Mouse (Mus musculus) lung, postnatal 25 days (tissue): ENCODE results near the gene E2f4.

Experiments
- DNase-seq: peaks from one replicate; pipeline ENCODE4 v3.0.0; 2022; ENCODE audit warnings: low spot score

The E2f4 gene

DNA sequence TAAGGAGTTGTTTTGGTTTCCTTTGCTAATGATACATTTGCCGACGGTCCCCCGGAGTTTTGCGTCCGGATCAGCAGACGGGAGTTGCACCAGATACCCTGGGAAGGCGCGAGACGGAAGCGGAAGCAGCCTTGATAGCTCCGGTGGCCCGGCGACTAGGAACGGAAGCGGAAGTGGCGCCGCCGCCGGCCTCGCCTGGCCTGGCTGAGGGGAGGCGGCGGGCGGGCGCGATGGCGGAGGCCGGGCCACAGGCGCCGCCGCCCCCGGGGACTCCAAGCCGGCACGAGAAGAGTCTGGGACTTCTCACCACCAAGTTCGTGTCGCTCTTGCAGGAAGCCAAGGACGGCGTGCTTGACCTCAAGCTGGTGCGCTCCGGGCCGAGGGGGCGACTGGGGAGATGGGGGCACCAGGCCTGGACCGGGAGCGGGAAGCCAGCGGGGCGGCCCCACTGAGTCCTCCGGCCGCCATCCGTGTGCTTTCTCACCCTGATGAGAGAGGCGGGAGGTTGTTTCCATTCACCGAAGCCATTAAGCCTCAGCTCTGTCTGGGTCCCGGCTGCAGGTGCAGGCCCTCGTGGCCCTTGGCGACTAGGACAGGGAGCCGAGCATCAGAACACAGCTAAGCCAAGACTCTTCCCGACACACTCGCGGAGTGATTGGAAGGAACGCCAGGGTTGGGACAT, at the start of gene E2f4:
TSS of gene E2f4 (plus strand) at position 153 of the 682 bp plus-strand sequence.
- peak; percentile 95 for DNase-seq

DNA sequence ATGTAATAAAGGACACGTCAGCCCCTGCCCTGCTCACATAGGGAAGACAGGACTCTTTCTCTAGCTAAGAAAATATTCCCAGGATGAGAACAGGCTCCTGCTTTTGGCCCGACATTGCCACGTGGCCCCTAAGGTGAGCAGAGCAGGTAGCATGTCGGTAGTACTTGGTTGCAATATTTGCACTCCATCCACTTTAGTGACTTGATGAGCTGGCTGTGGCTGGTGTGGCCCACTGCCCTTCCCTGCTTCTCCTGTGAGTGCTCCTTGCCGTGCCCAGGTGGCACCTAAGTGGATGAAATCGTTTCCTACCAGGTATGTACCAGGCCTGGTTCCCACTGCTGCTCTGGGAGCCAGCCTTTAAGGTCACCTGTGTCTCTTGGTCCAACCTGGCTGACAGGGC, 45.5 kb upstream of the E2f4 start:
- peak; percentile 66 for DNase-seq

DNA sequence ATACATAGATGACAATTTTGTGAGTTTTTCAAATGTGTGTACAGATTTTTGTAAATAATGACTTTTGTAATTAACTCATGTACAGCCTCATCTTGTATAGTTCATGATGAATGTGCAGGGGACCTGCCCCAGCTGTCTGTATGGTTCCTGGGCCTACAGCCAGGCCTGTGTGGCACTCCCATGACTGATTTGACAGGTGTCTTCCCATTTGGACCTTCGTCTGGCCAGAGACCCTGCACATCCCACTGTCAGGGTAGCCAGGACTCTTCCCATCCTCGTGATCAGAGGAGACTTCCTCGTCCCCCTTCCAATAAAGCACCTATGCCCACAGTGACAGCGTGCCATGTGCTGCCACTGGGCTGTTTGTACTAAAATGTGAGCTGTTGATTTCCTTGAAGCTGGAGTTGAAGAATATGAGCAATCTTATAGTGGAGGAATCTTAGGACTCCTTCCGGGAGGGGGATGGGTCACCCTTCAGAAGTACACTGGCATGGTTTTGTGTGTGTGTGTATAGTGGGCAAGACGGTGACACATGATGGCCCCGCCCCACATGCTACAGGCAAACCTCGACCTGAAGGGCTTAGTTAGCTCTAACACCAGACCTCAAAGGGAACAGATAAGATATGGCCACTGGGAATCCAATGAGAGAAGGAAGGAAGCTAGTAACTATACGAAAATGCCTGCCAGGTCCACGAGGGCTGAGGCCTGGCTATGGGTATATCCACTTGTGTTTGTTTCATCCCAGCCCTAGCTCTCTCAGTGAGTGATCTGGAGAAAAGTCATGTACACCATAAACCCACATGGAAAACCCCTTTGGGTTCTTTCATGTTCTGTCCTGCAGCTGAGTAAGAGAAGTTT, 44.6 kb upstream of the E2f4 start:
- DNase-seq = no peak

DNA sequence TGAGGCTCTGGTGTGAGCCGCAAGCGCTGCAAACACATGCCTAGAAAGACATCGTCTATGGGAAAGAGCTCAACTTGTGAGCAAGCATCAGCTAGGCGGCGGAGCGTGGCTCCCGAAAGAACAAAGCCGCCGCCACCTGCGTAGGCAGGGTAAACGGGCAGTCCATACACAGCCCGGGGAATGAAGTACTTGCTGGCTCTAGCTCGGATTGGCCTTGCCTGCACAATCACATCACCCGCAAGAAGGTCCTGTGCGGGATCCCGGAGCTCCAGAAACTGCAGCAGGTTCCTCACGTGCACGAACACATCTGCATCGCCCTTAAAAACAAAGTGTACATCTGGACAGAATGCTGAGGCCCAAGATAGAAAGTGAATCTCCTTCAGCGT, 43.7 kb upstream of the E2f4 start:
- DNase-seq = no peak

DNA sequence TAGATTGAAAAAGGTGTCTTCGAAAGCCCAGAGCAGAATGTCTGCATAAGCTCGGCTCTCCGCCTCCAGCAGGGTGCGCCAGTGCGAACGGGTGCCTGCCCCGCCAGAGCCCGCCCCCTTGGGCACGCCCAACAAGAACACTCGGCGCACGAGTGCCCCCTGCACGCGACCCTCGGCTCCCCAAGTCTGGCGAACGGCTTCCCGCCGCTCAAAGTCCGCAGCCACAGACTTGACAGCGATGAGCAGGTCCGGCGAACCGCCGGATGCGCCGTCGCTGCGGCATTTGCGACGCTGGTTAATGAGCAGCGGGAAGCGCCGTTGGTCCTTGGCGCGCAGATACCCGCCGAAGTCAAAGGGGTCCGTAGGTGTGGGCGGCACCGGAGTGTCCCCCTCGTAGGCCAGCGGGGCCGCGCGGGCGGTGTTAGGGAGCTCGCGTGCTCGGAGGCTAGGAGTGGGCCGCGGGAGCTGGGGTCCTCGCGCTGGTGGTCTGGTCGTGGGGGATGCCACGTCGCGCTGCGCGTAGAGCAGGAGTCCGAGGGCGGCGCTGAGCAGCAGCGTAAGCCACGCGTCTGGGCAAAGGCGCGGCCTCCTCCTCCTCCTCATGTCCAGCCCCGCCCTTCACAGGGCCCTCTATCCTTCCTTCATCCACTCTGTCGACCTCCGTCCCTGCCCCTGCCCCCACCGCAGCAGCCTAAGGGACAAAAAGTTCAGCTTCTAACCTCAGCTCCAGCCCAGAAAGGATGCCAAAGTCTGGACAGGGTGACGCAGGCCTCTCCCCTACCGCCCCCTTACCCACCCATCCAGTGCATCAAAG, 43.1 kb upstream of the E2f4 start:
- peak; percentile 88 for DNase-seq

DNA sequence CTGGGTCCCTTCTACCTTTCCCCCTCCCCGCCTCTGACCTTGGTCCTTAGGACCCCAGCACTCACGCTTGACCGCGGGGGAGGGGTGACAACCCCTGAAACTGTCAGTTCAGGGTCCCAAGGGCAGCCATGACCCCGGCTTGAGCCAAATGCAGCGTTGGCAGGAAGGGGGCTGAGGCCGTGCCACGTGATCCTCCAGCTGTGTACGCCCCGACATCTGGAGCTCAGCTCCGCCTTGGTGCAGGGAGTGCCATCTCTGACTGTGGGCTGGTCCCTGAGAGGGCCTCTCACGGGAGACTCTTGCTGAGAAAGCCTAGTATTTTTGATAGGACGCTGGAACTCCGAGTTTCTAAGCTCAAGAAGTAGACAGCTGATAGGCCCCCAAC, 42.5 kb upstream of the E2f4 start, which contains the start of gene B3gnt9:
TSS of gene B3gnt9 (minus strand) at position 188 of the 385 bp plus-strand sequence.
- peak; percentile 75 for DNase-seq

DNA sequence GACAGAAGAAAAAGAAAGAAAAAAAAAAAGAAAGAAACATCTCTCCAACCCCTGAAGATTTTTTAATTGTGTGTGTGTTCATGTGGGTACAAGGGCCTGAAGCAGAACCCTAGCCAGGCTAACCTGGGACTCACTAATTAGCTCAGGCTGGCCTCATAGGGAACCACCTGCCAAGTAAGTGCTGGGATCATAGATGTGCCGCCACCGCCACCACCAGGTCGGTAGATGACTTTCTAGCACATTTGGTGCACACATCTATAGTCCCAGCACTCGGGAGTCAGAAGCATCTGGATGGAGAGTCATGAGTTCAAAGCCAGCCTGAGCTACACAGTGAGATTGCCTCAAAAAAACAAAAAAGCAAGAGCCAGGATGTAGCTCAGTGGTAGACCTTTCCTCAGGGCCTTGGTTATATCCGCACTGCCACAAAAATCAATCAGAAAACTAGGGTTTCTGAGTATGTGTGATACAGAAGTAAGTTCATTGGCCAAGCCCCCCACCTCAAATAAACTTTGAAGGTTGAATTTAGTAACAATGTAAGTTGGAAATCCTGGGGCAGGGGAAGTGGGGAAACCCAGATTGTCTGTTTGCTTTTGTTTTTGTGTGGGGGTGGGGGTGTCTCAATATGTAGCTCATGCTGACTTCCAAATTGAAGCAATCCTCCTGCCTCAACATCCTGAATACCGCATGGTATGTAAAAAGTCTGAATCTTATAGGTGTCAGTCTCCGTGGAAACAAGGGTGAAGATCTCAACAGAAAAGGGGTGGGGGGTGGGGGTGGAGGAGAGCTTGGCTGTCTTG, 39.9 kb upstream of the E2f4 start:
- no peak for DNase-seq

DNA sequence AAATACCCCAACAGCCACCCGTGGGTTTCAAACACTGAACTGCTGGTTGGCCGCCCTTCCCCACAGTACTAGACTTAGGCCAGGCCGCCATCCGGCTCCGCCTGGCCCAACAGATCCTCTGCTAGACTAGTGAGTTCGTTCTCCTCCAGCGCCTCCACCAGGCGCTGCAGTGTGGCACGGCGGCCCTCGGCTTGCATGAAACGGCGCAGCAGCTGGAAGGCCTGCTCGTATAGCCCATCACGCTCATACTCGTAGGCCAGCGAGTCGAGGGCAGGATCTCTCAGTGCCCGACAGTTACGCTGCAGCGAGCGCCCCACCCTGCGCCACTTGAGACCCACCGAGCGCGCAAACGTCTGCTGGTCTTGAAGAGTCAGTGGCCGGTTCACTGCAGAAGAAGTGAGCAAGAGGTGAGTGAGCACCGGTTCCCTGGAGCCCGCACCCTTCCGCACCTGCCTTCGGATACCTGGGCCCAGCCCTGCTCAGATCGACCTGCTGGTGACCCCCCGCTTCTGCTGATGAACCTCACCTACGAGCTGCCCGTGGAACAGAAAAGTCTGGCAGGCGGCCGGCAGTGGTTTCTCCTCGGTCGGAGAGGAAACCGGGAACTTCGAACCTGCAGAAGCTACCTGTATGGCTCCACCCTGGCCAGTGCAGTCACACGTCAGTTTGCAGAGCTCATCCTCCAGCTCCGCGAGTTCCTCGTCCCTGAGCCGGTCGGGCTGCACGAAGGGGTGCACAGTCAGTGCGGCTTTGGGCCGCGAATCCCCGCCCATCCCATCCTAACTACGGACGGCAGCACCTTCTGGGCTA, 38.3 kb upstream of the E2f4 start:
- peak; percentile 30 for DNase-seq

DNA sequence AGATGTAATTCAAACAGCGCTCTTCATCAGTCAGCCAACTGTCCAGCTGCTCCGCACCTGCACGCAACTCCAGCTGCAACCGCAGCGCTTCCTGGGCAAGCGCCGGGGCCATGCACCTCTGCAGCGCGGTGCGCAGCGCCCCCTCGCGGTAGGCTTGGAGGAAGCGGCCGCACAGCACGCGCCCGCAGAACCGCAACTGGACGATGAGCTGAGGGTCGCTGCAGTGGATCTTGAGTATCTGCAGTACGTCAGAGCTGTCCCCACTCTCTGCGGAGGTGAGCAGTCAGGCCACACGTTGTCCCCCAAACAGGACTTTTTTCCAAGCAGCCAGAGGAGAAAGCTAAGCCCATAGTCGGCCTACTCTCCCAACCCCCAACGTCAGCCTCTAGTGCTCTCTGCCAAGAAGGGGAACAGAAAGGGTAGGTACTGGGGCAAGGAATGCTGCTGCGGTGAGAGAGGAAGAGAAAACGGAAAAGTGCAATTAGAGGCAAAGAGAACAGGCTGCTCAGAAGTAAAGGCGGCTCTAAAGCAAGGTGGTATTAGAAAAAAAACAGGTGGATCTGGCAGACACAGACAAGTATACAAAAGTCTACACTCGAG, 37.6 kb upstream of the E2f4 start:
- peak; percentile 64 for DNase-seq

DNA sequence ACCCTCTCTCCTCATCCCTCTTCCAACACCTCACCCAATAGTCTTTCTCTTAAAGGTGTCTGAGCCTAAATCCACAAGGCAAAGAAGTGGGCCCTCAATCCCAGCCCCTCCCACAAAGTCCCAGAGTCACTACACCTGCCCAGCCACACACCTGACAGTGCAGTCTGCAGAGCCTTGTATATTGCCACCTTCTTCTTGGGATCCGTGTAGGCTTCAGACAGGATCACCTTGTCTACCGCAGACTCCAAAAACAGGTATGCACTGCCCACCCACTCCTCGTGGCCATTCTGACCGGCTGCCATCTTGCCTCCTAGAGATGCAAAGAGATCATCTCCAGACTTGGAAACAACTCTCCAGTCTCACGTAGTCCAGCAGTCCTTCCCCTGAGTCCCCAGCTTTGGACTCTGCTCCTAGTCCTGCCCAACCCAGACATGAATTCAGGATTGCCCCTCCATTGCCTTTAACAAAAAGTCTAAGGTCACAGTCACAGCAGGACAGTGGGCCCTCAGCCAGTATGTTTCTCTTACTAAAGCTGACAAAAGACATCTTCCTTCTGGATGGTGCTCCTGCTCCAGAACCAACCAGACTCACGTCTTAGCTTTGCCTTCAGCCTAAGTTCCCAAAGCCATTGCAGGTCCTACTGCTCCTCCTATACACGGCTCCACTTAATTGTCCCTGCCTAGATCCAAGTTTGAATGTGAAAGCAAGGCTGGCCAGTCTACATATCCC, 36.9 kb upstream of the E2f4 start:
- DNase-seq = peak; percentile 35

DNA sequence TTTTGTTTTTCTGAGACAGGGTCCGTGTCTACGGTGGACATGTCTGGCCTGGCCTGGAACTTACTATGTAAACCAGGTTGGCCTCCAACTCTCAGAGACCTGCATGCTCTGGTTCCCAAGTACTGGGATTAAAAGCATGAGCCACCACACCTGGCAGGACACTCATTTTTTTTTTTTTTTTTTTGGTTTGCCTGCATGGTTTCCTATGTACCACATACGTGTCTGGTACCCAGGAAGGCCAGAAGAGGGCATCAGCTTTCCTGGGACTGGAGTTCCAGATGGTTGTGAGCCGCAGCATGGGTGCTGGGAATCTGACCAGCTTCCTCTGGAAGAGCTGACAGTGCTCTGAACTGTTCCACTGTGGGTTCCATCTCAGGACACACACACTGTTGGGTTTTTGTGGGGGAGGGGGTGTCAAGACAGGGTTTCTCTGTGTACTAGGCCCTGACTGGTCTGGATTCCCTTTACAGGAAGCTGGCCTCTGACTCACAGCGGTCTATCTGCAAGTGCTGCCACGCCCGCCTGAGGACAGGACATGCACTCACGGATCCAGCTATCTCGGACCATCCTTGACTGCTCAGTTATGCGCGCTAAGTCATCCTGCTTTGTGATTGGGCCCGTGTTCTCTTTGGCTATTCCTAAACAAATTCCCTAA, 36.0 kb upstream of the E2f4 start:
- DNase-seq = no peak

DNA sequence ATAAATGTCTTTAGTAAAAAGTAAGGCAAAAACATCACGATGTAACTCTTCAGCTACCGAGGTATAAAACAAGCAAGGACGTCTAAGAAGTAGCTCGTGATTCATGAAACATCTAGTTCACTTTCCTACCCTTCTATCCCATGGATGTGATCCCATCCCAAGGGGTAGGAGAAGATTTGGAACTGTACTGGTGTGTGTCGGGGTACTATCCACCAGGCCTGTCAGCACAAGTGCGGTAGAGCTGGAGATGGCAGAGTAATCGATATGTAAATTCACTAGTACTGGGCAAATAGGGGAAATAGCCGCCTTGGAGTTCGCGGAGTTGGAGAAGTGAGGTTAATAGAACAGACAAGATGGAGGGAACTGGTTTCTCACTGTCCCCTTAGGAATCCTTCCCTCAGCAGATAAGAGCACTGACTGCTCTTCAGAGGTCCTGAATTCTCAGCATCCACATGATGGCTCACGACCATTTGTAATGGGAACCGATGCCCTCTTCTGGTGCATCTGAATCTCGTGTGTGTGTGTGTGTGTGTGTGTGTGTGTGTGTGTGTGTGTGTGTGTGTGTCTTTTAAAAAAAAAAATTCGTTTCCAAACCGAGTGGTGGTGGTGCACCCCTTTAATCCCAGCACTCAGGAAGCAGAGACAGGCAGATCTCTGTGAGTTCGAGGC, 34.1 kb upstream of the E2f4 start:
- DNase-seq = no peak

DNA sequence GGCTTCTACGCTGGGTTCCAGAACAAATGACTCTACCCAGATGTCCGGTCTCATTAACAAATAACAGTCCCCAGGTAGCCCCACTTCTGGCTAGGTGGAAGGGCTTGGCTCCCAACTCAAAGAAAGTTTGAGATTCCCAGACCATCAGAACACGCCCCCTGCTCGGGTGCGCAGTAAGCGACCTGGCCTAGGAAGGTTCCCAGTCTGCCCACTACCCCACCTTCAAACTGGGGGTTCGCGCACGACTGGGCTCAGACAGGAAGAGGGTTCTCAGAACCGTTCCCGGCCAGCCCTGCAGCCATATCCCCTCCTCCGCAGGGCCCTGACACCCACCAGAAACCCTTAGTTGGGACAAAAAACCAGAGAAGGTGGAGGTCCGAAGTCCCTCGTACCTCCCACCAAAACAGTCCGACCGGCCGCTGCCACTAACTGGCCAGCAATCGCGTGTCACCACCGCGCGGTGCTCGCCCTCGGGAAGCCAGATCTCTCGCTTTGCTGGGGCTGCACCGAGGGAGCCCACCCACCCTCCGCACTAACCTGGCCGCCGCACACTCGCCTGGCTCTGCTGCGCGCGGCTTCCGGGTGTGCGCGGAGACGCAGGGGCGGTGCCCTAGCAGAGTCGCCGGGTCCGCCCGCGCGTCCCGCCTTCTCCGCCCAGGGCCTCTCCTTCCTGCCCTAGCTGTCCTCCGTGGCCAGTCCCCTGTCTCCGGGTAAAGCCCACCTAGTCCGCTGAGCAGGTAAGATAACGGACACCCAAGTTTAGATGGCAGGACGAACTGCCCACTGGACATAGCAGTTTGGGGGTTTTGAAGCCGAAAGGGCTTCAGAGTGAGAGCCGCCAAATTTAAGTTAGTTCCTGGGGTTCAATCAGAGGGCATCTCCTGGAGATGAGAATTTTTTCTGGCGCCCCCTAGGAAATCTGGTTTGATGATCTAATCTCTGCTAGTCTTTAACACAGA, 33.2 kb upstream of the E2f4 start, which contains the start of the genes Tradd and Fbxl8:
TSS of gene Tradd (minus strand) at position 586 of the 959 bp plus-strand sequence.
TSS of gene Fbxl8 (plus strand) at position 625 of the 959 bp plus-strand sequence.
- peak; percentile 82 for DNase-seq

DNA sequence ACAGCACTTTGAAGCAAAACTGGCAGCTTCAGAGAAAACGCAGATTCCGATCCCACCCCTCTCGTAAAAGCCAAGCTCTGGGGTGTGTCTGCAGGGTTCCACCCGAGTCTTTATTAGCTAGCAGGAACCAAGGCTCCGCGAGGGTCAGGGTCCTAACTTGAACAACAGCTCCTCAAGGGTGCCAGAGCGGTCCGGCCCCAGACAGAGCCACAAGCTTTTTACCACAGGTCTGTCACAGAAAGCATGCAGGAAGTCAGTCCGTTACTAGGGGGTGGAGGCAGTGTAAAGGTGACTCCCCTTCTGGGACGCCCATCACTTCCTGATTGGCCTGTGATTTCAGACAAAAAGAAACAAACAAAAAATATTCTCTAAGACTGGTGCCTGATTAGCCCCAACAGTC, 32.3 kb upstream of the E2f4 start:
- DNase-seq = peak; percentile 67

DNA sequence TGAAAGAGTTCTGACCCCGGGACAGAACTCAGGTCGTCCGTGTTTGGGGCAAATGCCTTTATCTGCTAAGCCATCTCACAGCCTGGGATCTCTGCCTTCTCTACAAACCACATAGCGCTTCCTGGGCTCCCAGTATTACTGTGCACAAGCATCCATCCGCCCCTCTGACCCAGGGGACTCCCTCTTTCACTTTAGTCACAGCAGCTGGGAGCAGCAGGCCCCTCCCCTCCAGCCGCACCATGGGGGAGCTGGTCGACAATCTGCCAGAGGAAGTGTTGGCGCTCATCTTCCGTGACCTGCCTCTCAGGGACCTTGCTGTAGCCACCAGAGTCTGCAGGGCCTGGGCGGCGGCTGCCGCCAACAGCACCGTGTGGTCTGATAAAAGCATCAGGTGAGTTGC, 30.7 kb upstream of the E2f4 start:
- no peak for DNase-seq

DNA sequence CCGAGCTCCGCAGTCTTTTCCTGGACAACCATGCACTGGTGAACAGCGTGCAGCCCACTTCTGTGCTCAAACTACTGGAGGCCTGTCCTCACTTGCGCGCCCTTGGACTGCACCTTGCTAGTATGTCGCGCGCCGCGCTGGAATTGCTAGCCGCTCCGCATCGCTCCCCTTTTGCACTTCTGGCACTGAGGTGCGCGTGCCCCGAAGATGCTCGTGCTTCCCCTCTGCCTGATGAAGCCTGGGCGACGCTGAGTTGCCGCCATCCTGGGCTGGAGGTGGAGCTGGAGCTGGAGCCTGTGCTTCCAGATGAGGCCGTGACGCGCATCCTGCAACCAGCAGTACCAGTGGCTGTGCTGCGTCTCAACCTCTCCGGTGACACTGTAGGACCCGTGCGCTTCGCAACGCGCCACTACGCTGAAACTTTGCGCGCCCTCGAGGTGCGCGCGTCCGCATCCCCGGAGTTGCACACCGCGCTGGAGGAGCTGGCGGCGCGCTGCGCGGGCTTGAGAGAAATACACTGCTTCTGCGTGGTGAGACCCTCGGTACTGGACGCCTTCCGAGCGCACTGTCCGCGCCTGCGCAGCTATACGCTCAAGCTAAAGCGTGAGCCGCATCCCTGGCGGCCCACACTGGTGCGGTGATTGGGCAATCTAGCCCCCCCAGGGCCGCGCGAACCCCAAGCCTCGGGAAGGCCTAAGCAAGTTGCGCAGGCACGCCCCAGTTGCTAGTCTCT, 29.0 kb upstream of the E2f4 start:
- DNase-seq = no peak

DNA sequence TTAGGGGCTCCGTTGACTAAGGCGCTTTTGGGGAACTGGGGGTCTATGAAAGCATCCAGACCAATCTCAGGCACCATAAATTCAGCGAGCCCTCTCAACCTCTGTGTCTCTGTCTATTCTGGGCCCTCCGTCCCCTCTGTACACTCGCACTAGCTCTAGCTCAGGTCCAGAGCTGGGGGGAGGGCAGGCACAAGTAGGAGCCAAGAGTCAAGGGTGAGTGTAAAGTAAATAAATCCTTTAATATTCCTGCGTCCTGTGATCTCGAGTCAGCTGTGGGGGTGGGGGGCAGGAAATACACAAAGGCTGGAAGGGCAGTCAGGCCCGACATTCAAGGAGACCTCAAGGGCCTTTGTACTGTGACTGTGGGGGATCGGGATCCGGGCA, 28.4 kb upstream of the E2f4 start:
- peak; percentile 72 for DNase-seq
